Mouse (Mus musculus) heart, embryonic 12.5 days (tissue): Measurements from ENCODE around the gene Arf6. TPM values are rescaled to one million over a fixed set of nuclear protein-coding genes. Genes with fewer than 3 reads are reported as not detected.
"Not testable (repeated sequence)": the region's sequence is repeated elsewhere in the genome, so short reads cannot be mapped to it uniquely, and the experiment has no call there.

Experiments
- ATAC-seq: fragments of 200-750 bp; cut with Nextera tagmentation; 2 replicates; pipeline ENCODE4 v1.8.0; 2017; ENCODE audit warnings: moderate TSS enrichment, moderate library complexity; ENCODE audit not compliant: insufficient number of reproducible peaks, low FRiP score
- H3K27ac ChIP-seq: fragments of 300-500 bp; sonication (generic); 2 replicates; pipeline ENCODE4 v1.5.1; 2016; ENCODE audit warnings: mild to moderate bottlenecking, moderate library complexity; ENCODE audit not compliant: poor library complexity, severe bottlenecking
- H3K27me3 ChIP-seq: fragments of 300-500 bp; sonication (generic); replicated peaks from 2 replicates; pipeline ENCODE4 v1.6.1; 2016; ENCODE audit warnings: mild to moderate bottlenecking, moderate library complexity
- H3K36me3 ChIP-seq: fragments of 300-500 bp; sonication (generic); 2 replicates; pipeline ENCODE4 v1.6.1; 2016; ENCODE audit warnings: mild to moderate bottlenecking, moderate library complexity
- H3K4me1 ChIP-seq: fragments of 300-500 bp; sonication (generic); replicated peaks from 2 replicates; pipeline ENCODE4 v1.6.1; 2016; ENCODE audit warnings: mild to moderate bottlenecking
- H3K4me2 ChIP-seq: fragments of 300-500 bp; sonication (generic); 2 replicates; pipeline ENCODE4 v1.6.1; 2016; ENCODE audit warnings: mild to moderate bottlenecking, moderate library complexity
- H3K4me3 ChIP-seq: fragments of 300-500 bp; sonication (generic); 2 replicates; pipeline ENCODE4 v1.5.1; 2016; ENCODE audit warnings: mild to moderate bottlenecking
- H3K9ac ChIP-seq: fragments of 300-500 bp; sonication (generic); 2 replicates; pipeline ENCODE4 v1.6.1; 2016; ENCODE audit warnings: mild to moderate bottlenecking, moderate library complexity
- H3K9me3 ChIP-seq: fragments of 300-500 bp; sonication (generic); replicated peaks from 2 replicates; pipeline ENCODE4 v1.6.1; 2016; ENCODE audit warnings: mild to moderate bottlenecking, moderate library complexity
- WGBS: fragments of 180-500 bp; shearing (Covaris S2); methylation state at CpG from one replicate; pipeline ENCODE4 v1.1.7; 2016; 5-methylcytosine and 5-hydroxymethylcytosine counted together
- polyA plus RNA-seq: library from polyadenylated mRNA; unstranded; fragments of >200 nt; fragmentation: Nextera tagmentation; extraction: Ambion mirVana; gene quantifications from 2 replicates; pipeline ENCODE4 v1.2.1, GENCODE M21; 2016

The Arf6 gene
- polyA plus RNA-seq, 1 experiment from 2014 or later, result 53.9 TPM

DNA sequence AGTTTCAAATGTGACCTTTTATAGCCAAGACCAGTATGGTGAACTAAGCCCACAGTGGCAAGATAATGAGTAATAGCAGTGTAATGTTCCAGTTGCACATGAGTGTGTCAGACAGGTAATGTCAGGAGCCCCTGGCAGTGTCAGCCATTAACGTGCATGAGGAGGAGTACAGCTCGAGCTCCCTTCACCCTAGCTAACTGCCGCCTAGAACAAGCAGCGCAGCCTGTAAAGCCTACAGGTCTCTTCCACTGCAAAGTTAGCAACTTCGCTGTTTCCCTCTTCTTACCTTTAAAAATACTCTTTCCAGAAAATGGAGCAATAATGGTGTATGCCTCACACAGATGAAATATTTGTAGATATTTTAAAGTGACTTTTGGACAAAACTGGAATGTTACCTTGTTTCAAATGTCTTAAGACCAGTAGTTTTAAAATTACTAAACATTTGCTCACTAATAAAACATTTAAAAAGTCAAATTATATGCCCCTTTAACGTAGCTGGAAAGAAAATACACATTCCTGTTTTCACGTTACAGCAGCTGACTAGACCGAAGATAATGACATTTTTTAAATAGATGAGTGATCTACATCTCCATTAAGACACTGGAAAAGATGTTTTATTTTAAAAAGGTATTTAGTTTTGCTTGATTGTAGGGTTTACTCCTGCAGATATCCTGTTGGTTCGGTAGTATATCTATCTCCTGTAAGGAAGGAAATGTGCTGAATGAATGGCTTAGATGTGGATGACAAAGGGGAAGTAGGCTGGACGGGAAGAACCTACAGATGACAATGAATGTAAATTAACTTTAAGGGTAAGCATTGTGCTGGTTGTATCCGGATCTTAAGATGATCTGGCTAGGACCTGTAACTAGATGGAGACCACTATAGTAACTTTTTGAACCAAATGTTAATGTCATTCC lies 2.2 kb downstream of the Arf6 start:
- H3K4me1 ChIP-seq, result peaks cover 20% of the 10 kb centered on the region
- no peaks in the 10 kb centered on the region for H3K27me3 ChIP-seq
- peak overlapping the region; percentile 100 for H3K9ac ChIP-seq
- no peaks in the 10 kb centered on the region for H3K9me3 ChIP-seq
- 35% methylated on average over 11 of the region's 11 CpGs for whole genome bisulfite sequencing
- peaks cover 11% of the 10 kb centered on the region; the same call in 1 of the 2 replicates for H3K36me3 ChIP-seq
- H3K27ac ChIP-seq, result no peak overlapping the region
- H3K4me2 ChIP-seq, result peak overlapping the region; percentile 94
- no peak for ATAC-seq
- peak overlapping the region; percentile 89 for H3K4me3 ChIP-seq

DNA sequence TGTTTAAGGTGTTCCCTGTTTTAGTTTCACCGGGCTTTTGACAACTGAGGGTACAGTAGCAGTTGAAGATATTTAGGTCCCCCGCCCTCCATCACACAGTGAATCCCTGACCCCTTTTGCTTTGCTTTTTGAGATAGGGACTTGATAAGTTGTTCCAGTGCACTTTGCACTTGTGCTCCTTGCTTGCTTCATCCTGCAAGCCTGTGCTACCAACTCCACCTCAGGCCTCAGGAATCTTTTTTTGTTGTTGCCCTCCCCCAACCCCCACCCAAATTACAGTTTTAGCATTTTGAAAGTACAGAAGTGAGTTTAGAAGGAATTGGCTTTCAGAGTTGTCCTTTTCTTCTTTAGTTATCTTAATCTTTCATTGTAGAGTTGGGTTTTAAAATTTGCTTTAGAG lies 4.2 kb downstream of the Arf6 start:
- WGBS, result 62% methylated on average over 2 of the region's 2 CpGs
- Histone ChIP-seq H3K9me3 (no peaks in the 10 kb centered on the region), H3K4me3 (no peak overlapping the region), H3K9ac (no peak overlapping the region), H3K27me3 (no peaks in the 10 kb centered on the region), H3K4me2 (0 out of 2 replicates have a peak overlapping the region, but pooled peaks have one; percentile 26), H3K36me3 (peaks cover 11% of the 10 kb centered on the region; the same call in 1 of the 2 replicates), H3K4me1 (peaks cover 17% of the 10 kb centered on the region), H3K27ac (no peak overlapping the region)
- ATAC-seq, result no peak

DNA sequence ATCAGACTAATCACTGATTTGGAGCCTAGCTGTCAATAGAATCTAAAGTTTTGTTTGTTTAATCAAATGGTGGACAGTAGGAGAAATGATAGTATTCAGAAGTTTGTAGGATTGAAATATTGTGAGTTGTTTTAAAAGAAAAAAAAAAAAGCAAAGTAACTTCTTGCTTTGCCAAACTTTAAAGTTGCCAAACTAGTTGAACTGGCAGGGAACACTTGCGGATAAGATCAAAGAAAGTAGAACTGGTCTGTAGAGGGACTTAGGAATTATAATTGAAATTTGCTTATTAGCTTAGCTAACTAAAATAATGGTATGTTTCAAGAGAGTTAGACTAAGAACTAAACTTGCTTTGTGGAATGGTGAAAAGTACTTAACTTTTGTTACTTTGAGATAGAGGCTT lies 5.2 kb downstream of the Arf6 start:
- Histone ChIP-seq H3K4me1 (peaks cover 17% of the 10 kb centered on the region), H3K9ac (no peak overlapping the region), H3K27ac (no peak overlapping the region), H3K9me3 (no peaks in the 10 kb centered on the region), H3K27me3 (no peaks in the 10 kb centered on the region), H3K36me3 (peaks cover 11% of the 10 kb centered on the region; the same call in 1 of the 2 replicates), H3K4me3 (no peak overlapping the region), H3K4me2 (no peak overlapping the region)
- 98% methylated on average over 1 of the region's 1 CpGs for WGBS
- ATAC-seq, result no peak

DNA sequence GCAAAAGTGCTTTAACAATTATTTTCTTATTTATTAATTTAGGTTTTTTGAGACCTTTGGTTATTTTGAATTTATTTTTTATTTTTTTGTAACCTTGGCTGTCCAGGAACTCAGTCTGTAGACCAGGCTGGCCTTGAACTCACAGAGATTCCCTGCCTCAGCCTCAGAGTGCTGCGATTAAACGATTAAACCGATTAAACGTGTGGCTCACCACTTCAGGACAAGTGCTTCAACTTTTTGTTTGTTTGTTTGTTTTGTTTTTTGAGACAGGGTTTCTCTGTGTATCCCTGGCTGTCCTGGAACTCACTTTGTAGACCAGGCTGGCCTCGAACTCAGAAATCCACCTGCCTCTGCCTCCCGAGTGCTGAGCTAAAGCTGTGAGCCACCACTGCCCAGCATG lies 5.7 kb downstream of the Arf6 start:
- H3K27me3 ChIP-seq, H3K9me3 ChIP-seq, ATAC-seq, H3K9ac ChIP-seq, H3K4me3 ChIP-seq, H3K27ac ChIP-seq, H3K4me2 ChIP-seq: not testable (repeated sequence)
- whole genome bisulfite sequencing, result 96% methylated on average over 6 of the region's 6 CpGs
- peaks cover 18% of the 10 kb centered on the region for H3K4me1 ChIP-seq
- H3K36me3 ChIP-seq, result peaks cover 11% of the 10 kb centered on the region; the same call in 1 of the 2 replicates

DNA sequence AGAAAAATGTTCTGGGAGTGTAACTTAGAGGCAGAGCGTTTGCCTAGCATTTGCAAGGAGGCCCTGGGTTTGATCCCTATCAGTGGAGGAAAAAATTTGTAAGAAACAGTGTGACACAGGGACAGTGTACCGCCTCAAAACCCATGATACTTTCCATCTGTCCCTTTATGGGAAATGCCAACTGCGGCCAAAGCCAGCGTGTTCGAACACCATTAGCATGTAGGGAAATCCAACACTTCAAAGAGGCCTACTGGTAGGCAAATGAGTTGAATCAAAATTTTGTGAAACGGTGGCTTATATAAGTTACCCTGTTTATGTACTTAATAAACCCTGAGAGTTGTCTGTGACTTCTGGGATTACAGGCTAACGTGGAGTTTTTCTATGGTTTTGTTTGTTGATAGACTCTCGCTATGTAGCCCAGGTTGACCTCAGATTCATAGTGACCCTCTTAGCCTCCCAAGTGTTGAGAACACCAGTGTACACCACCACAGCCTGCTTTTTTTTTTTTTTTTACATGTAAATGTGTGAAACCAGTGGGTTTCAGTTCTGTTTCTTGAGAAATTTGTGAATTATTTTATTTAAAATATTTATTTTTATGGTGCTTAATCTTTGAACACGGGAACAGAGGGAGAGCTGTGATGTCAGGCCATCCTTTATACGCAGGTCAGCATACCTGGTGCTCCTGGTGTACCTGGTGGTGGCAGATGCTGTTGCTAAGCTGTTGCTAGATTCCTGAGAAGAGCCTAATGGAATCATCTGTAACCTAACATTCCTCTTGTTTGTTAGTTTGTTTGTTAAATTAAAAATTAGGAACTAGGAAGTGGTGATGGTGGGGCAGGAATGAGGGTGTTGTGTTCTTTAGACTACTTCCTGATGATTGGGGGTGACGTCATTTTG lies 6.9 kb downstream of the Arf6 start:
- 82% methylated on average over 11 of the region's 11 CpGs for WGBS
- no peaks in the 10 kb centered on the region for H3K27me3 ChIP-seq
- no peak overlapping the region for H3K4me3 ChIP-seq
- H3K4me1 ChIP-seq, result peaks cover 24% of the 10 kb centered on the region
- no peaks in the 10 kb centered on the region for H3K9me3 ChIP-seq
- peak overlapping the region; percentile 3; the same call in 1 of the 2 replicates for H3K27ac ChIP-seq
- H3K4me2 ChIP-seq, result no peak overlapping the region
- 0 out of 2 replicates have a peak, but pooled peaks cover 4% of the 10 kb centered on the region for H3K36me3 ChIP-seq
- 0 out of 2 replicates have a peak overlapping the region, but pooled peaks have one; percentile 0 for H3K9ac ChIP-seq
- ATAC-seq, result no peak

DNA sequence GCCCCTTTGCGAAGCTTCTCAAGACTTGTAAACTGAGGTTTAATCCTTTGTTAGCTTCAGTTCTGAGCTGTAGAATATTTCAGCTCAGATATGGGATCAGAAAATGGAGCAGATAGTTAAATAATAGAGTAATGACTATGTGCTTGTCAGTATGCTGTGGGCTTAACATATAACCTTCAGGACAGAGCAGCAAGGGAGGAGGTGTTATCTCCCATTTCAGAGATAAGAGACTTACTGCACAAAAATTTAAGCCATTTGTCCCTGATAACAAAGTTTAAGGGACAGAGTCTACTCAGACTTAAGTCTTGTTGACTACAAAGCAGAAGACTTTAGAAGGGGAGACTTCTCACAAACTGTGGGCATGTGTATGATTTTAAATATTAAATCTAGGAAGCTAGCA lies 10.9 kb downstream of the Arf6 start:
- no peak overlapping the region for H3K4me2 ChIP-seq
- peaks cover 13% of the 10 kb centered on the region for H3K4me1 ChIP-seq
- H3K36me3 ChIP-seq, result no peaks in the 10 kb centered on the region
- no peak overlapping the region for H3K9ac ChIP-seq
- no peak for ATAC-seq
- 74% methylated on average over 1 of the region's 1 CpGs for WGBS
- H3K9me3 ChIP-seq, result no peaks in the 10 kb centered on the region
- 0 out of 2 replicates have a peak overlapping the region, but pooled peaks have one; percentile 26 for H3K27ac ChIP-seq
- H3K4me3 ChIP-seq, result no peak overlapping the region
- H3K27me3 ChIP-seq, result no peaks in the 10 kb centered on the region

DNA sequence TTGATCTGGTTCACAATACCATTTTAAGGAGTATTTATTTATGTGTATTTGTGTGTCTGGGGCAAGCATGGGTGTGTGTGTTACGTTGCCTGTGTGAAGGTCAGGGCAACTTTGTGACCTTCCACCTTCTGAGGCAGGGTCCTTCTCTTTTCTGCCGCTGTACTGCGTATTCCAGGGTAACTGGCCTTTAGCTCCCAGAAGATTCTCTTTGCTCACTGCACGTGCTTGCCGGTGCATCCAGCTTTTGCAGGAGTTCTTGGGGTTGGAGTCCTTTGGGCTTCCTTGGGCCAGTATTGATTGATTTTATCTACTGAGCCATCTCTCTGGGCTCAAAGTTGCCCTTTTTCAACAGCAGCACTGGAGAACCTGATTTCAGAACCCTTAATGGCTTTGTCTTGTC lies 12.7 kb downstream of the Arf6 start:
- no peak overlapping the region for H3K4me3 ChIP-seq
- H3K27me3 ChIP-seq, result no peaks in the 10 kb centered on the region
- WGBS, result 93% methylated on average over 5 of the region's 5 CpGs
- H3K9me3 ChIP-seq, result no peaks in the 10 kb centered on the region
- H3K4me2 ChIP-seq, result no peak overlapping the region
- no peaks in the 10 kb centered on the region for H3K36me3 ChIP-seq
- peaks cover 9% of the 10 kb centered on the region for H3K4me1 ChIP-seq
- no peak for ATAC-seq
- no peak overlapping the region for H3K27ac ChIP-seq
- H3K9ac ChIP-seq, result no peak overlapping the region

DNA sequence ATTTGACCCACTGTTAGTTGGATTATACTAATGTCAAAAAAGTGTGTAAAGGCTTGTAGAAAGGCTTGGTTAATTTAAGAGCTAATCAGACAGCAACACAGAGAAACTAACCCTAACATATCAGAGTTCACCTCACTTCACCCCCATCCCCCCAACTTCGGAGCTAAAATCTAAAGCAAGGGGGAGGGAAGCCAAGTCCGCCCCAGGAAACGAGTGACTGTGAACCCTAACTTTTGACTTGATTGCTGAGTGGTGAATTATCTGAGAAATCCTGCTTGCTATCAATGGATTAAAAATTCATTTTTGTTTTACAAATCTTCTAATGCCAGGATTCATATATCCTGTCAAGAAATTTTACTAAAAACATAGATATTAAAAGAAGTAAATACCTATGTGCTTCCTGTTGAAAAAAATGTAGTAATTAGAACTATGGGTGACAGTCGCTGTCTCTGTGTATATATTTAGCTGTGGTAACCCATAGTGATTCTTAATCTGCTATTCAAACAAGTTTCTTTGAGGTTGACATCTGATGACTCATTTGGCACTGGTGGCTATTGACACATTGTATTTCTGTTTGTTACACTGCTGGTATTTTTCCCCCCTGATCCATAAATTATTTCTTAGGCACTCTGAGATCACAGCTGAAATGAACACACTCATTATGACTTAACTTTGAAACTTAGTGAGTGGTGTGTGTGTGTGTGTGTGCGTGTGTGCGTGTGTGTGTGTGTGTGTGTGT lies 13.8 kb downstream of the Arf6 start:
- WGBS, result 67% methylated on average over 6 of the region's 6 CpGs
- Histone ChIP-seq H3K36me3 (no peaks in the 10 kb centered on the region), H3K9ac (no peak overlapping the region), H3K27ac (no peak overlapping the region), H3K9me3 (no peaks in the 10 kb centered on the region), H3K27me3 (no peaks in the 10 kb centered on the region), H3K4me1 (peaks cover 9% of the 10 kb centered on the region), H3K4me2 (no peak overlapping the region), H3K4me3 (no peak overlapping the region)
- no peak for ATAC-seq

DNA sequence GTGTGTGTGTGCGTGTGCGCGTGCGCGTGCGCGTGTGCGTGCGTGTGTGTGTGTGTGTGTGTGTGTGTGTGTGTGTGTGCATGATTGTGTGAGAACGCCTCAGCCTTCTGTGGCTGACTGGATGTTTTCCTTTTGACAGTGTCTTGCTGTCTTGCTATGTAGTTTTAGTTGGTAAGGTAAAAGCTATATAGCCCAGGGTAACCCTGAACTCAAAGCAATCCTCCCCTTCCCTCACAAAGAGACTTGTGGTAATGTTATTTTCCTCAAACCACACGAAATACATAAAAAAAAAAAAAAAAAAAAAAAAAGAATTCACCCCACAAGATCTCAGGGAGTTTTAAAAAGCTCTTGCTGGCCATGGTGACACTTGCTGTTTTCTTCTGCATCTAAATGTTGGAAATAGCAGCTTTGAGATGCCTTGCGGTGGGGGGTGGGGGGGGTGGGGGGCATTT lies 14.4 kb downstream of the Arf6 start:
- H3K9me3 ChIP-seq, H3K27ac ChIP-seq, H3K9ac ChIP-seq, H3K27me3 ChIP-seq, H3K4me1 ChIP-seq, H3K36me3 ChIP-seq, ATAC-seq, H3K4me2 ChIP-seq, H3K4me3 ChIP-seq: not testable (repeated sequence)
- 83% methylated on average over 11 of the region's 12 CpGs for WGBS

DNA sequence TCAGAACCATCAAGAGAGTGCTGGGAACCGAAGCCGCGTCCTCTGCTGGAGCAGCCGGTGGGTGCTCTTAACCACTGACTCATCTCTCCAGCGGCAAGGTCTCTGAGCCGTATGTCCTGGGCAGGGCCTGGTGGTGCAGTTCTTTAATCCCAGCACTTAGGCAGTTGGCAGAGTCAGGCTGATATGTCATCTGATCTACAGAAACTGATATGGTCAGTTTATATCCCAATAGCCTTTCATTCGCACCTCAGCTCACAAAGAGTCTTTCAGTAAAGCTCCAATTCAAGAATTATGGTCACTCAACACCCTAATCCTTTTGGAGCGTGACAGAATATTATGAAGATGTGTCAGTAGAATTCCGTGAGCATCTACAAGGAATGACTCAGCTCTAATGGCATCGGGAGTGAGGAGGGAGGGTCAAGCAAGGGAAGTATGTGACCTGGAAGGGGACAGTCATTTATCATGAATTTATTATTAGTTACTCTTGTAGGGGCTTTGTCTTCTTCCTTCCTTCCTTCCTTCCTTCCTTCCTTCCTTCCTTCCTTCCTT lies 16.4 kb downstream of the Arf6 start:
- WGBS, result 90% methylated on average over 10 of the region's 10 CpGs
- no peak overlapping the region for H3K4me3 ChIP-seq

More for the DNA sequence above, 16.4 kb downstream of the Arf6 start:
- H3K4me1 ChIP-seq, result peaks cover 4% of the 10 kb centered on the region; the same call in 1 of the 2 replicates
- H3K9ac ChIP-seq, result no peak overlapping the region
- no peak overlapping the region for H3K4me2 ChIP-seq
- H3K27me3 ChIP-seq, result no peaks in the 10 kb centered on the region
- no peaks in the 10 kb centered on the region for H3K36me3 ChIP-seq
- no peak overlapping the region for H3K27ac ChIP-seq
- ATAC-seq, result no peak
- no peaks in the 10 kb centered on the region for H3K9me3 ChIP-seq
